Mouse (Mus musculus): ENCODE measurements around the gene Gm16503.
"Not testable (repeated sequence)": the region's sequence is repeated elsewhere in the genome, so short reads cannot be mapped to it uniquely, and the experiment has no call there.

The Gm16503 gene
- long read RNA-seq, experiment 1: 0 reads
- long read RNA-seq, experiment 2: 0 reads

DNA sequence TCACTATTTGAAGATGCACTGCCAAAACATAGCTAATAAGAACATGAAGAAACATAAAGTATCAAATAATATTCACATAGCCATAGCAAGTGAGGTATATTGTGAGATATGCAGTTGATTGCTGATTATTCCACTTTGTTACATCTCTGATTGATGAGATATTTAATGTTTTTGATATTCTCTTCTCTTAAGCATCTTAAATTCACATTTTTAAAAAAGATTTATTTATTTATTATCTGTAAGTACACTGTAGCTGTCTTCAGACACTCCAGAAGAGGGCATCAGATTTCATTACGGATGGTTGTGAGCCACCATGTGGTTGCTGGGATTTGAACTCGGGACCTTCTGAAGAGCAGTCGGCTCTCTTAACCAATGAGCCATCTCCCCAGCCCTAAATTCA lies at the start of gene Gm16503:
Gene Gm16503 (plus strand): TSS at position 301 of the 400 bp plus-strand sequence.
- intact Hi-C loops (cut with DNase I): not testable (repeated sequence)

DNA sequence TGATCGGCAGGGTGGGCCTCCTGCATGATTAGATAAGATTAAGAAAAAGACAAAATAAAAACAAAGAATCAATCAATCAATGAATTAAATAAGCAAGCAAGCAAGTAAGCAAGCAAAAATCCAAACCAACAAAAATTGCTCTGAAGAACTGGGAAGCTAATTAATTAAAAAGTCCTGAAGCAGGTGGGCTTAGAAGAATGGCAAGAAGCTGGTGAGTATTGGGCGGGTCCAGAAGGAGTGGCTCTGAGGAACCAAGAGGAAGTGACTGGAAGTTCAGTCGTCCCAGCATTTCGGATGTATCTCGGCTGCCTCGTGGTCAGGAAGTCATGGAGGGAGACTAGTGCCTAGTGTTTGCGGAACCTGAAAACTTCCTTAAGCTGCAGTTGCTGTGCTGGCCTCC lies 47.9 kb upstream of the Gm16503 start, which contains the start of gene Zfp982:
Gene Zfp982 (plus strand): TSS at position 301 of the 400 bp plus-strand sequence.
- intact Hi-C loops (cut with DNase I): not testable (repeated sequence)

DNA sequence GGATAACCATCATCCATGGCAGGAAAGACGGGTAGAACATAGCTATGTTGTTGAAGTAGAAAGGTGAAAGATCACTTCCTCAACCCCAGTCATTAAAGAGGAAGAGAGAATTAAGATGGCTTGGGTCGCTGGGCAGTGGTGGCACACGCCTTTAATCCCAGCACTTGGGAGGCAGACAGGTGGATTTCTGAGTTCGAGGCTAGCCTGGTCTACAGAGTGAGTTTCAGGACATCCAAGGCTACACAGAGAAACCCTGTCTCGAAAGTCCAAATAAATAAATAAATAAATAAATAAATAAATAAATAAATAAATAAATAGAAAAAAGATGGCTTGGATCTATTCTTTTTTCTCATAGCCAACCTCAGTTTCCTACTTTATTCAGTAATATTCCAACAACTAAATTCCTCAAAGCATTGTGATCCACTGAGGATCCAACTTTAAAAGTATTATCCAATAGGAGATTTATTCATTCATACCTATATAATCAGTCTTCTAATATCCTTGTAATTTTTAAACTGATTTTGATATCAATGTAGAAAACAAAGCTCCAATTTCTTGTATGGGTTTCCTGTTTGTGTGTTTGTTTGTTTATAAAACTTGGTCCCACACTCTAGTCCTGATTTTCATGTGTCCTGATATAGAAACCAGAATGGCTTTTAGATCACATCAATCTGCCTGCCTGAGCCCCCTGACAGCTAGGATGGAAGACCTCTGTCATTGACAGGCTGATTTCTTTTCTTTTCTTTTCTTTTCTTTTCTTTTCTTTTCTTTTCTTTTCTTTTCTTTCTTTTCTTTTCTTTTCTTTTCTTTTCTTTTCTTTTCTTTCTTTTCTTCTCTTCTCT lies 41.0 kb upstream of the Gm16503 start:
- intact Hi-C loops (cut with DNase I): not testable (repeated sequence)

DNA sequence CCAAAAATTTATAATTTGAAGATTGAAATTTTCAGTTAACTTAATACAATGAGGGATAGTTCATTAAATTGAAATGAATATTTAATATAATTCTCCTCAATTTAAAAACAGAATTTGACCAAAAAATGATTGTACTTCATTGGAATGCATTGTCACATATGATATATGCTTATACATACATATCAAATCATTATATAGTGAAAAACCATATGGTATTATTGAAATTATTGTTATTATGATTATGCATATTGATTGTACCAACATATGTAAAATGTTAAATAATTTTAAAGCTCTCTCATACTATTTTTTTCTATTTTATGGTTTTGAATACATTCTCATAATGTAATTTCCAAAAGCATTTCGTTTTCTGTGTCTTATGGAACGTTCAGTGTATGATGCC lies 30.8 kb upstream of the Gm16503 start:
- intact Hi-C loops (cut with DNase I): no loop called here

DNA sequence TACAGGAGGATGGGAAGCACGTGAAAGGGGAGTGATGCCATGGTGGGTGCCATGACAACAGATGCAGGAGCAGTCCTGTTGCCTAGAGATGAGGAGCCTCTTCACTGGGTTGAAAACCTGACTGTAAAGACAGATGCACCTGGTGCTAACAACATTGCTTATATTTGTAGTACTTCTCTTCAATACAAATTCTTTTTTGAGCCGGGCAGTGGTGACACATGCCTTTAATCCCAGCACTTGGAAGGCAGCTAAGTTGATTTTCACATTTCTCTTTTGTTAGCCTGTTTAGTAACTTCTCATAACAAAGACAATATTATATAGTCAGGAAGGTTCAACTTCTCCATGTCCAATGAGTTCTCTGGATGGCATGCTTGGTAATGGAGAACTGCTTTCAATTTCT lies 21.0 kb upstream of the Gm16503 start:
- intact Hi-C loops (cut with DNase I): loop anchor here (1.0 to 5.0 kb wide), 2 partner anchors 68 to 1960 kb away; no protein-coding TSS in a partner anchor

DNA sequence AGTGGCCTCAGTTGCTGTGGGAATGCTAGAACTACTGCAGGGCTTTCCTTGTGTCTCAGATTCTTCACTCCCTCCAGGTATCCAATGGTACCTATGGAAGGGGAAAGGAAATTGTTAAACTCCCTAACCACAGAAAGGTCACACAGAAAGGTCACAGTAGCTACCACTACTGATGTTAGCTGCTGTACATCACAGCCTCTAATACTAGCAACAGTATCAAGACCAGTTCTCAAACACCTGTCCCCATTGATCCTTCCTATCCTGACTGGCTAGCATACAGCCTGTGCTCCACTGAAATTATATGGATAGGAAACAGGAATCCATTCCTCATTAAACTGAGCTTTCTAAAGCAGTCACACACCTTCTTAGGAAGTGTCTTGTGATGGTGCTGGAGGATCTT lies 19.9 kb upstream of the Gm16503 start:
- intact Hi-C loops (cut with DNase I): loop anchor here (5.0 kb wide), 1 partner anchor 297 kb away; no protein-coding TSS in a partner anchor

DNA sequence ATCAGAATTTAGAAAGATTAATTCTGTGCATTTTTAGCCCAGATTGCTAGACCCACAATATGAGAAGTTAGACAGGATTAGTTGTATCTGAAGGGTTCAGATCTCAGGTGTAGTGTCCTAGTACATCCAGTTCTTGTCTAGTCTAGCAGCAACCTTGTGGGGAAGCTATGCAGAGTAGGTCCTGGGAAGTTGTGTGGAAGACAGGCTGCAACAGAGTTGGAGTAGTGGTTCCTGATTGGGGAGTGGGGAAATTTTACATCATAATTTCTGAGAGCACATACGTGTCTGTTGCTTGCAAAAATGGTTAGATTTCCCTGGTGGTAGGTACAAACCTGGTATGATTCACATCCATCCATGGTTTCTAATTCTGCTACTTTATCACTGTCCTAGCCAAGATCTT lies 14.9 kb upstream of the Gm16503 start:
- intact Hi-C loops (cut with DNase I): no loop called here

DNA sequence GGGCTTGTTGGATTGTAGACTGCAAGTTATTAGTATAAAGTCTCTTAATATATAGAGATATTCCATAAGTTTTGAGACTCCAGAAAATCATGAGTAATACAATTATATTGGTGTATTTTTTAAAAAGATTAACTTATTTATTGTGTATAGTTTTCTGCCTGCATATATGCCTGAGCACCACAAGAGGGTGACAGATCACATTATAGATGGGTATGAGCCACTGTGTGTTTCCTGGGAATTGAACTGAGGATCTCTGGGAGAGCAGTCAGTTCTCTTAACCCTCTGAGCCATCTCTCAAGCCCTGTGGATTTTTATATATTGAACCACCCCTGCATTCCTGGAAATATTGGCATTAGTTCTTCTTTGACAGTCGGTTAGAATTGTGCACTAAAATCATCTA lies 9.7 kb upstream of the Gm16503 start:
- intact Hi-C loops (cut with DNase I): no loop called here

DNA sequence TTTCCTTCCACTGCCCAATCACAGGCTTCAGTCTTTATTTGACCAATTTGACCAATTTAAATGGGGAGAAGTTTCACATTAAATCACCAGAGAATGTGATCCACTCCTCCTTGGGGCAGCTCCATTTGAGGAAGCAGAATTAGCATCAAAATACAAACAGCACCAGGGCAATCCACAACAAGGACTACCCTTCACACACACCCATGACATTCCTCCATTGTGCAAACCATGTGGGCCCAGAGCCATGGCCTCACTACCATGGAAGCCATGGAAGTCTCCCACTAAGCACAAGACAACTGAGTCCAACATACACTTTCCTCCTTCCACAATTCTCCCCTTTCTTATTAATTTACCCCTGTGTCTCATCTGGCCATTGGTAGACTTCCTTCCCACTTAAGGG lies 4.1 kb upstream of the Gm16503 start:
- intact Hi-C loops (cut with DNase I): not testable (repeated sequence)

DNA sequence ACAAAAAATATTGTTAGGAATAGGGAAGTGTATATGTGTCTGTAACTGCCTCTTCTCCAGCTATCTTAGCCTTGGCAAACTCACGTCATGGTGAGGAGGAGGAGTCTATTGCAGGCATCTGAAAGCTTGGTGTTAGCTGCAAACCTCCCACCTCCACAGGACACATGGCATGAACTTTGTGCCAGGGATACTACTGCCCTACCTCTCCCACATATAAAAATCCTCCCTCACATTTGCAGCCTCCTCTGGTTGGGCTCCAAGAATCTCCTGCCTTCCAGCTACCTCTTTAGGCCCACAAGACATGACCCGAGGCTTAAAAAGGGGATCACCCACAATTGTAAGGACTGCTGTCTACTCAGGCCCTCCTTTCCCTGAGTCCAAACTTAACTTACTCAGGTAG lies 2.3 kb upstream of the Gm16503 start:
- intact Hi-C loops (cut with DNase I): no loop called here

DNA sequence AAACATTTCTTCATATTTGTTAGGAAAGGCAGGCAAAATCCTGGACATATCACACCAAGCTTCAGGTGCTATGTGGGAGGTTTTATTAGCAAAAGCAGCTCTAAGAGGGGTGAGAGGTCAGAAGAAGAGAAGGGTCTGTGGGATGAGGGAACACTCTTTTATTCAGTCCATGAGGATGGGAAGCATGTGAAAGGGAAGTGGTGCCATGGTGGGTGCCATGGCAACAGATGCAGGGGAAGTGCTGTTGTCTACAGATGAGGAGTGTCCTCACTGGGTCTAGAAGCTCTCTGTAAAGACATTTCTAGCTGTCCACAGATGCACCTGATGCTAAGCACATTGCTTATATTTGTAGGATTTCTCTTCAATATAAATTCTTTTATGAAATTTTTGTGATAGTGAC lies 1.1 kb downstream of the Gm16503 start:
- intact Hi-C loops (cut with DNase I): no loop called here

DNA sequence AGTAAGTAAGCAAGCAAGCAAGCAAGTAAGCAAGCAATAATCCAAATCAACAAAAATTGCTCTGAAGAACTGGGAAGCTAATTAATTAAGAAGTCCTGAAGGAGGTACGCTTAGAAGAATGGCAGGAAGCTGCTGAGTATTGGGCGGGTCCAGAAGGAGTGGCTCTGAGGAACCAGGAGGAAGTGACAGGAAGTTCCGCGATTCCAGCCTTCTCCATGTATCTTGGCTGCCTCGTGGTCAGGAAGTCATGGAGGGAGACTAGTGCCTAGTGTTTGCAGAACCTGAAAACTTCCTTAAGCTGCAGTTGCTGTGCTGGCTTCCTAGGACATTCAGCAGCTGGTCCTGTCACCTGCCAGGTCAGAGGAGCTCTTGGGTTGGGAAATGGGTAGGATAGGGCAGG lies 13.1 kb downstream of the Gm16503 start, which contains the start of gene Zfp985:
Gene Zfp985 (plus strand): TSS at position 207 of the 400 bp plus-strand sequence.
- intact Hi-C loops (cut with DNase I): not testable (repeated sequence)

DNA sequence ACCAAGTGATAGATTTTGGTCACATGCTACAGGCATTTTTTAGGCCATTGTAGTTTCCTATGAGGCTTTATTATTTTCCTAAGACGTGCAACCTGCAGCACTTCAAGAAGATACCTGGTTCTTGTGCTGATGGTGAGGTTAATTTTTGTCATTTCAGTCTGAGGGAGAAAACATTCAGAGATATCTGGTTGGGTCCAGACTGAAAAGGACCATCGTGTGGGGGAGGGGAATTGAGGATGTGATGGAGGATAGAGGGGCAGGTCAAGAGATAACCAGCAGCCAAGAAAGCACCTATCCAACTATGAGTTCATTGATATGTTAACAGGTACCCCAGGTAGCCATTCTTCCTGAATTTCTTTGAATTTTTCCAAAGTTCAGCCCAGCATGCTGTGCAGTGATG lies 14.3 kb downstream of the Gm16503 start:
- intact Hi-C loops (cut with DNase I): not testable (repeated sequence)

DNA sequence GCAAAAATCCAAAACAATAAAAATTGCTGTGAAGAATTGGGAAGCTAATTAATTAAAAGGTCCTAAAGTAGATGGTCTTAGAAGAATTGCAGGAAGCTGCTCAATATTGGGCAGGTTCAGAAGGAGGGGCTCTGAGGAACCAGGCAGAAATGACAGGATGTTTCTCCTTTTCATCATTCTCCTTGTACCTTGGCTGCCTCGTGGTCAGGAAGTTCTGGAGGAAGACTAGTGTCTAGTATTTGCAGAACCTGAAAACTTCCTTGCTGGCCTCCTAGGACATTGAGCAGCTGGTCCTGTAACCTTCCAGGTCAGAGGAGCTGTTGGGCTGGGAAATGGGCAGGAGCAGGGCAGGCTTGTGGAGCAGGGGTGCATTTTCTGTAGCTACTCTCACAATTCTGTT lies 16.9 kb downstream of the Gm16503 start:
- intact Hi-C loops (cut with DNase I): not testable (repeated sequence)

DNA sequence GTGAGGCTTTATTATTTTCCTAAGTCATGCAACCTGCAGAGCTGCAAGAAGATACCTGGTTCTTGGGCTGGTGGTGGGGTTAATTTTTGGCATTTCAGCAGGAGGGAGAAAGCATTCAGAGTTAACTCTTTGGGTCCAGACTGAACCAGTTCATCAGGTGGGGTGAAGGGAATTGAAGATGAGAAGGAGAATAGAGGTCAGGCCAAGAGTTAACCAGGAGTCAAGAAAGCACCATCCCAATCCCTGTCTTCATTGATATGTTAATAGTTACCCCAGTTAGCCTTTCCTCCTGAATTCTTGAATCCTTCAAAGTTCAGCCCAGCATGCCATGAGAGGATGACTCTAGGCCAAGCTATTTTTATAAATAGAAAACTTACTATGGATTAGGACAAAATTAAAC lies 18.0 kb downstream of the Gm16503 start:
- intact Hi-C loops (cut with DNase I): not testable (repeated sequence)

DNA sequence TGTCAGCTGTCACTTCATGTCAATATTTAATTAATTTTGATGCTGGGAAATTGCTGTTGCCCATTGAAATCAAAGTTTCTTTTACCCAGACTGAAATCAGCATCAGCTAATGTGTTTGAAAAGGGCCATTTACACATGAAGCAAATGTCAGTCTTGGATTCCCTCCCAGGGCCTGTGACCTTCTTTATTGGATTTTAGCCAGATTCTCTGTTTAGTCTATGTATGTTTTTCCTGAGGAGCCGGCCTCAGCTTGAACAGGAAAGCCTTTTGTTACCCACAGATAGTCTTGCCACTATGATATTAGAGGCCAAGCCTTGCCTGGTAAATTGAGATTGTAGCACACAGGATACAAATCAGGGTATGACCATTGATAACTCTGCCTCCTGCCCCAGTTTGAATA lies 19.1 kb downstream of the Gm16503 start:
- intact Hi-C loops (cut with DNase I): not testable (repeated sequence)

DNA sequence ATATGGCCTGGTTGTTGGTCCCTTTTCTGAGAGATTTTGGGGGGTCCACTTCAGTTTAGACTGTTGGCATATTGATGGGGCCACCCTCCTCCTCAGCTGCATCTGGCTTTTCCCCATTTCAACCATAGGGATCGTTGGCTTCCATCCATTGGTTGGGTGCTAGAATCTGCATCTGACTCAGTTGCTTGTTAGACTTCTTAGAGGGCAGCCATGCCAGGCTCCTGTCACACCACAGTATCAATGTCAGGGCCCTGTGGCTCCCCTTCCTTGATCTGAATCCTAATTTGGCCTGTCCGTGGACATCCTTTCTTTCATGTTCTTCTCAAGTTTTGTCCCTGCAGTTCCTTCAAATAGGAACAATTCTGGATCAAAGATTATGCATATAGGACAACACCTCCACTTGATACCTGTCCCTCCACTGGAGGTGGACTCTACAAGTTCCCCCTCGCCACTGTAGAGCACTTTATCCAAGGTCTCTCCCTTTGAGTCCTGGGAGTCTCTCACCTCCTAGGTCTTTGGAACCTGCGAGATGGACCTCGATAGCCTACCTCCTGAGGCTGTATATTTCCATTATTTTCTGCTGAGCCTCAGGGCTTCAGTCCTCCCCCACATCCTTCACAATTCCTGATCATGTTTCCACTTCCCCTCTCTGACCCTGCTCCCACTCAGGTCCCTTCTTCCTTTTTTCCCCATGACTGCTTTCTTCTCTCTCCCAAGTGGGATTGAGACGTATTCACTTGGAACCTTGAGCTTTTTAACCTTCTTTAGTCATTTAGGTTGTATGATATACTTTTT lies 25.6 kb downstream of the Gm16503 start:
- intact Hi-C loops (cut with DNase I): no loop called here

DNA sequence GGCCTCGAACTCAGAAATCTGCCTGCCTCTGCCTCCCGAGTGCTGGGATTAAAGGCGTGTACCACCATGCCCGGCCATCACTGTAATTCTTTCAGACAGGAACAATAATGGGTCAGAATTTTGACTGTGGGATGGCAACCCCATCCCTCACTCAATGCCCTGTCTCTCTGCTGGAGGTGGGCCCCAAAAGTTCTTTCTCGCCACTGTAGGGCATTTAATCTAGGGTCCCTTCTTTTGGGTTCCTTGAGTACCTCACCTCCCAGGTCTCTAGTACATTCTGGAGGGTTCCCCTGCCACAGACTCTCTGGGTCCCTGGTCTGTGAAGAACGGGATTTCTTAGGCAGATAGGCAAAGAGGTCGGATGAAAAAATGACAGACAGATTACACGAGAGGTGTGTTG lies 31.1 kb downstream of the Gm16503 start:
- intact Hi-C loops (cut with DNase I): not testable (repeated sequence)

DNA sequence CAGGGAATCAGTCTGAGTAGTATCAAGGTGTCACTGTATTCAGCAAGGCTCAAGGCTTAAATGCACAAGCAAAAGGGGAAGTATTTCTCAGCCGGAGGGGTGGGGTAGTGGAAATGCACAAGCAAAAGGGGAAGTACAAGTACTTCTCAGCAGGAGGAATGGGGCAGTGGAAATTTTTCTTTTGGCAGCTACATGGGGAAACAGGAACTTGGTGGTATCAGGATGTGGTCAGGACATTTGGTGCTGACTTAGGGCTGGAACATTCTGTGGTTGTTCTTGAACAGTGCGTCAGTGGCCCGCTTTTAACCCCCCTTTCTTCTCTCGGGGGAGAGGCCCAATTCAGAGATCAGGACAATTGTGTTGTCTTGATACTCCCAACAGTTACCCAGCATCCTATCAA lies 39.4 kb downstream of the Gm16503 start:
- intact Hi-C loops (cut with DNase I): not testable (repeated sequence)

DNA sequence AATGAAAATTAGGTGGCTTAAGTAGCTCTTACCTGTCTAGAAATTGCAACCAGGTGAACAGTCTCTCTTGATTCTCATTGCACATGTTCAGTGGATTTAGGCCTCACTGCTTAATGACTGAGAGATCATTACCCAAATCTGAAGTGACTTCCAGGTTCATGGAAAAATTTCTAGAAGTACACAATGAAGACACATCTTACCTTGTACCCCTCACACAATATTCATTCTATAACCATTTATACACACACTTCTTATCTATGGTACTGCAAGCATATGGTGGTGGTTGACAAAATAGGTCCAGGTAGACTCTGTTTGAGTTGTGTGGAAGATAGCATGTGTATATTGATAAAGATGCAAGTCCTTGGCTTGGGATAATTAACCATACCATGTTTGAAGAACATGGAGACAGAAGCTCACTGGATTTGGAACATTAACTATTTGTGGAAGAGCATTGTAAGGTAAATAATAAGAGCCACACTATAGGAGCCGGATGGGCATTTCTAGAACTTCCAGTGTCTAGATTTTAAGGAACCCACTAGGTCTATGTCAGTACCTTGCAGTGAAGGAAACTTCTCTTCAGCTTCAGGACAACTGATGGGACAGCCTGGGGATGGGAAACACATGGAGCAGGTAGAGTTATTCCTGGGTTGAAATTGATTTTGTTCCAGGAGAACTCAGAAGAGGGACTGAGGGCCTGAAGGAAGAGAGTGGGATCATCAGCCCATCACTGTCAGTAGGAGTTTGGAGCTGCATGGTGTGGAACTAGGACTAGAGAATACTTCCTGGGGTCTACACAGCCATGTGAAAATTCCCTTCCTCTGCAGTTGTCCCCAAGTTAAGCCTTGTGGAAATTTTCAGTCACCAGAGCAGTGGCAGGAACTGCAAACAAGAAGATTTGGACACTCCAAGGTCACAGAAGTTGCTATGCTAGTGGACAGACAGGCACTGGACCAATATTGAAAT lies 46.8 kb downstream of the Gm16503 start:
- intact Hi-C loops (cut with DNase I): loop anchor here (5.0 kb wide), 1 partner anchor 69 kb away; no protein-coding TSS in a partner anchor

Data from adrenal gland (tissue).